Mouse (Mus musculus) kidney, adult 10 weeks (tissue): ENCODE measurements around the gene Metap2. TPM values are rescaled to one million over a fixed set of nuclear protein-coding genes. Genes with fewer than 3 reads are reported as not detected.

Source experiments
- polyA plus RNA-seq: library from polyadenylated mRNA; stranded (reverse); fragments of 350-450 nt; fragmentation: Illumina TruSeq; extraction: RNeasy Lipid Tissue Mini Kit (QIAGEN cat#74804); gene quantifications from one replicate; pipeline ENCODE4 v1.2.3, GENCODE M21; 2014; ENCODE audit warnings: low read depth, low replicate concordance

Gene Metap2
- polyA plus RNA-seq = 384 TPM

DNA sequence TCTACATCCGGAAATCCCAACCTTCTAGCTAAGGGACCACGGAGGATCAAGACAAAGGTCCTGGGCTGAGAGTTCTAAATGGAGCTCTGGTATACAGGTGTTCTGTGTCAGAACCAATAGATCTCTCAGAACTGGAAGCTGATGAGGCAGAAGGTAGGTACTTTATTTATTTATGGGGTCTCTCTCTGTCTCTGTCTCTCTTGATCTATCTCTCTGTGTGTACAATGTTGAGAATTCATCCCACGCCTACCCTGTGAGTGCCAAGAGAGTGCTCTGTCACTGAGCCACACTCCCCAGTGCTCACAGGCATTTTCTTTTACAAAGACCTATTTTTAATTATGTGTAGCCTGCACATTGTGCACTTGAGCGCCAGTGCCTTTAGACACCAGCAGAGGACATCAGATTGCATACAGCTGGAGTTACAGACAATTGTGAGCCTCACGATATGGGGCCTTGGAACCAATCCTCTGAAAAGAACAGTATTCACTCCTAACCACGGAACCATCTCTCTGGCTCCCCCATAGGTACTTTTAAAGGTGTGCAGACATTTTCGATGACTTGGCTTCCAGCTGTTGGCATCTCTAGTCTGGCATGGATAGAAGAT is at the start of gene Metap2:
Gene Metap2 (minus strand): TSS at position 51 of the 604 bp plus-strand sequence.

DNA sequence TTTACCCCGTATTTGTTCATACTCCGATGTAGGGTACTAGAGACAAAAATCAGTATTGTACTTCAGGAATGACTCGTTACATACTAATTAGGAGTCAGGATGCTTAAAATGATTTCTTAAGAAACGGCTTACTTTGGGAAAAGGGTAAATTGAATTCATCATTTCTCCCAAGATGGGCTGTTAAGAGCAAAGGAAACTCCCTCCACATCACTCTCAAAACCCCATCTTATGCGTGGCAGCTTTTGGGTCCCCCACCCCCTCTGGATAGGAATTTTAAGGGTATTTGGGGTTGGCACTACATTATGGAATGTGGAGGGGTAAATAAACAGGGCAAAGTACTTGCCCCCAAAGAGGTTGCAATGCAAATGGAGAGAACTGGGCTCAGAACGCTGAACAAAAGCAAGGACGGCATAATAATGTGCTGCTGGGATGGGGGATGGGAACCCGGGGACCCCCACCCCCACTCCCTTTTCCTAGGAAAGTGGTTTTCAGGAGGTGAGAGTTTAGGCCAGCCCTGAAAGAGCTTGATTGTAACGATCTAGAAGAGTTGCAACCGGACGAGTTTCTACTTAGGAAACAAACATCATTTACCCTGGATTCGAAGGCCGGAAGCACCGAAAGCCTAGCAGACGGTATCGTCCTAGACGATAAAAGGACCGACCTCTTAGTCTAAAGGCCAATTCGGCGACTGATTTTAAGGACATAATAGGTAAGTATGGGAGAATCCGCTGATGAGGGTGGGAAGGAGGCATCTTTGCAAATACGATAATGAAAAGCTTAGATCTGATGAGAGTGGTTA is 65.8 kb downstream of the Metap2 start, which contains the start of gene Usp44:
Gene Usp44 (plus strand): TSS at position 625 of the 799 bp plus-strand sequence.

Other genes starting within 250 kb of the Metap2 start
- gene Usp44, start 65.5 kb downstream of the Metap2 start, polyA plus RNA-seq = not detected
- 9.2 TPM for gene Vezt, start 138.7 kb upstream of the Metap2 start, polyA plus RNA-seq
- gene Fgd6, start 138.9 kb upstream of the Metap2 start, polyA plus RNA-seq = 4.1 TPM